14 mouse cellular contexts compared by ENCODE assay signal in the genomic region with DNA sequence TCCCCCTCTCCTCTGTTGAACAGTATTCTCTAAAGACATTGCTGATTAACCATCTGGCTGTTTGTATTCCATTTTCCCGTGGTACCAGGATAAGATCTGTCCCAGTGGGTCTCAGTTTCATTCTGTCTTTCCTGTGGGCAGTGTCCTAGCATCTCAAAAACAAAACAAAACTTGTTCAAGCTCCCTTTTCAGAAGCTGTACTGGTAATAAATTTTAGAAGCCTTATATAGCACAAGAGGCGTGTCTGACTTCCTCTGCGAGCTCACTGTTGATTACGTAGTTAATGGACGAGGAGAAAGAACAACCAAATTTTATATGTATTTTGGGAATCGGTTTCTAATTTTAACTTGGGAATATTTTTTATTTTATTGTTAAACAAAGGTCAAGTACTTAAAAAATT. TPM values are rescaled to one million over a fixed set of nuclear protein-coding genes. Genes with fewer than 3 reads are reported as not detected.
DNase-seq lines count a peak whose midpoint lies in the region; ATAC-seq and TF ChIP-seq lines count a peak whose summit lies in the region.
"Had no signal": no experiment of that assay in that cellular context is flagged by ENCODE, and none has a peak within 500 bp of the region (broad histone marks: within the 10 kb centered on the region; RNA-seq: fewer than 3 reads in every experiment).

No protein-coding gene starts in this region.

- 32% methylated on average over 6 of the region's 6 CpGs for WGBS in kidney, postnatal 0 days
- WGBS in liver, postnatal 0 days (ENCODE audit: insufficient replicate concordance): 39% methylated on average over 6 of the region's 6 CpGs

- peak overlapping the region; percentile 21; the same call in 1 of the 2 replicates for H3K4me2 ChIP-seq in kidney, postnatal 0 days (ENCODE audit: low read length)
- H3K4me2 ChIP-seq in liver, postnatal 0 days (ENCODE audit: low read depth, low read length): peak overlapping the region; percentile 58
- H3K4me2 ChIP-seq: intestine, embryonic 15.5 days had no signal

- H3K4me3 ChIP-seq in kidney, postnatal 0 days (replicated peaks; ENCODE audit: low read depth, low read length): no peak overlapping the region
- peak overlapping the region; percentile 49; the same call in 1 of the 2 replicates for H3K4me3 ChIP-seq in G1E (ENCODE audit: low read depth, low read length)
- H3K4me3 ChIP-seq in brown adipose tissue, adult 24 weeks (ENCODE audit: insufficient read depth, low read depth, low read length): no peak overlapping the region
- H3K4me3 ChIP-seq in liver, postnatal 0 days (ENCODE audit: low read depth, low read length): peak overlapping the region; percentile 13
- H3K4me3 ChIP-seq: hindbrain, embryonic 10.5 days; intestine, embryonic 15.5 days had no signal

- H3K4me1 ChIP-seq in kidney, postnatal 0 days (replicated peaks; ENCODE audit: insufficient read depth, low read length): peaks cover 7% of the 10 kb centered on the region; the same call in 1 of the 2 replicates
- H3K4me1 ChIP-seq in G1E (ENCODE audit: insufficient read depth, low read depth, low read length): peaks cover 73% of the 10 kb centered on the region
- peaks cover 17% of the 10 kb centered on the region for H3K4me1 ChIP-seq in brown adipose tissue, adult 24 weeks (ENCODE audit: control insufficient read depth, insufficient read depth, insufficient read length, low read length)
- H3K4me1 ChIP-seq in liver, postnatal 0 days (ENCODE audit: insufficient read depth): peaks cover 44% of the 10 kb centered on the region

- peak; percentile 79 for DNase-seq in kidney, postnatal 0 days (ENCODE audit: low spot score)
- no peak for DNase-seq in kidney, adult 9 months
- DNase-seq in G1E (ENCODE audit: low spot score): no peak
- DNase-seq in liver, postnatal 0 days: no peak
- DNase-seq in Muller cell, postnatal 12 days (ENCODE audit: inconsistent ontology term): no peak
- DNase-seq in left cerebral cortex, adult 18-20 months (ENCODE audit: low spot score in 2 of 2): no peak
- no peak for DNase-seq in urinary bladder, postnatal 36 days (ENCODE audit: low spot score in 2 of 2)
- DNase-seq: adrenal gland, postnatal 25 days; cerebellum, adult 2 months; lung, postnatal 10 days; right cerebral cortex, postnatal 4 days had no signal

- TF ChIP-seq CTCF in kidney, postnatal 0 days (IDR thresholded peaks at IDR 0.05; ENCODE audit: low read depth): no peak
- no peak for TF ChIP-seq CTCF in G1E (IDR thresholded peaks at IDR 0.05; ENCODE audit: low read depth, low read length)
- no peak for TF ChIP-seq CTCF in liver, postnatal 0 days (IDR thresholded peaks at IDR 0.05; ENCODE audit: low read depth)

- H3K9me3 ChIP-seq in kidney, postnatal 0 days (replicated peaks; ENCODE audit: low read length): no peaks in the 10 kb centered on the region
- H3K9me3 ChIP-seq in G1E (replicated peaks): no peaks in the 10 kb centered on the region
- no peaks in the 10 kb centered on the region for H3K9me3 ChIP-seq in liver, postnatal 0 days (ENCODE audit: low read length)
- H3K9me3 ChIP-seq: hindbrain, embryonic 10.5 days; intestine, embryonic 15.5 days had no signal

- no peak for ATAC-seq in kidney, postnatal 0 days (replicated peaks; ENCODE audit: low FRiP score, low read depth)
- ATAC-seq in G1E (ENCODE audit: extremely low read depth, insufficient number of reproducible peaks, low FRiP score, poor library complexity, severe bottlenecking): no peak
- ATAC-seq in liver, postnatal 0 days: no peak
- ATAC-seq: intestine, embryonic 15.5 days had no signal

- no peaks in the 10 kb centered on the region for H3K36me3 ChIP-seq in kidney, postnatal 0 days (ENCODE audit: insufficient read depth, low read length)
- peaks cover 32% of the 10 kb centered on the region for H3K36me3 ChIP-seq in G1E (replicated peaks)
- no peaks in the 10 kb centered on the region for H3K36me3 ChIP-seq in liver, postnatal 0 days (replicated peaks; ENCODE audit: insufficient read depth, low read length)
- H3K36me3 ChIP-seq: intestine, embryonic 15.5 days had no signal

- H3K9ac ChIP-seq in kidney, postnatal 0 days (ENCODE audit: low read depth, low read length): no peak overlapping the region
- peak overlapping the region; percentile 36; the same call in 1 of the 2 replicates for H3K9ac ChIP-seq in liver, postnatal 0 days (replicated peaks)
- H3K9ac ChIP-seq: intestine, embryonic 15.5 days had no signal

- peak overlapping the region; percentile 64; the same call in 1 of the 2 replicates for H3K27ac ChIP-seq in kidney, postnatal 0 days
- H3K27ac ChIP-seq in brown adipose tissue, adult 24 weeks (replicated peaks; ENCODE audit: low read depth, low read length): peak overlapping the region; percentile 6; the same call in 1 of the 2 replicates
- peak overlapping the region; percentile 74 for H3K27ac ChIP-seq in liver, postnatal 0 days (ENCODE audit: low read depth)
- H3K27ac ChIP-seq: hindbrain, embryonic 10.5 days had no signal

- no peak for TF ChIP-seq EP300 in liver, postnatal 0 days (IDR thresholded peaks at IDR 0.05; ENCODE audit: low read depth)

- no peaks in the 10 kb centered on the region for H3K27me3 ChIP-seq in kidney, postnatal 0 days (ENCODE audit: insufficient read depth, low read length)
- H3K27me3 ChIP-seq in G1E (ENCODE audit: insufficient read depth, low read length): no peaks in the 10 kb centered on the region
- no peaks in the 10 kb centered on the region for H3K27me3 ChIP-seq in liver, postnatal 0 days (ENCODE audit: insufficient read depth, low read length)
- H3K27me3 ChIP-seq: intestine, embryonic 15.5 days had no signal

RNA-seq across cellular contexts. Expression of gene Fam222b, which starts 31.2 kb away (rescaled TPM):
- 13.3 and 13.8 TPM in 2 replicates for polyA plus RNA-seq in kidney, postnatal 0 days (2015; fragmentation: Nextera tagmentation; extraction: Ambion mirVana)
- total RNA-seq in G1E (2014; fragmentation: Nextera tagmentation): 14.1 and 18.1 TPM in 2 replicates
- 1.5 and 1.9 TPM in 2 replicates for total RNA-seq in G1E (2017)
- 28.9 and 30.3 TPM in 2 replicates for polyA plus RNA-seq in G1E (2012)
- polyA plus RNA-seq in brown adipose tissue, adult 24 weeks (2012; ENCODE audit: insufficient read depth, insufficient read length, missing spikeins): 5.8 and 7.5 TPM in 2 replicates
- 5.9 and 7.5 TPM in 2 replicates for polyA plus RNA-seq in liver, postnatal 0 days (2015; fragmentation: Nextera tagmentation; extraction: Ambion mirVana)
- total RNA-seq in left cerebral cortex, adult 18-20 months (2021): 10 to 100 TPM; 29.5 to 30.0 TPM

RNA-seq across cellular contexts. Expression of gene Traf4, which starts 39.7 kb away (rescaled TPM):
- 79.2 and 79.6 TPM in 2 replicates for polyA plus RNA-seq in kidney, postnatal 0 days (2015; fragmentation: Nextera tagmentation; extraction: Ambion mirVana)
- total RNA-seq in G1E (2014; fragmentation: Nextera tagmentation): 26.2 and 42.8 TPM in 2 replicates
- 7.0 and 9.2 TPM in 2 replicates for total RNA-seq in G1E (2017)
- 53.0 and 74.4 TPM in 2 replicates for polyA plus RNA-seq in G1E (2012)
- 45.7 and 47.5 TPM in 2 replicates for polyA plus RNA-seq in brown adipose tissue, adult 24 weeks (2012; ENCODE audit: insufficient read depth, insufficient read length, missing spikeins)
- 15.3 and 18.9 TPM in 2 replicates for polyA plus RNA-seq in liver, postnatal 0 days (2015; fragmentation: Nextera tagmentation; extraction: Ambion mirVana)
- 1 to 10 TPM; 9.7 TPM for total RNA-seq in left cerebral cortex, adult 18-20 months (2021)

RNA-seq across cellular contexts. Expression of gene Eral1, which starts 45.5 kb away (rescaled TPM):
- polyA plus RNA-seq in kidney, postnatal 0 days (2015; fragmentation: Nextera tagmentation; extraction: Ambion mirVana): 25.0 and 26.9 TPM in 2 replicates
- 60.3 and 65.4 TPM in 2 replicates for total RNA-seq in G1E (2014; fragmentation: Nextera tagmentation)
- 35.0 and 35.7 TPM in 2 replicates for total RNA-seq in G1E (2017)
- 5.0 and 8.7 TPM in 2 replicates for polyA plus RNA-seq in G1E (2012)
- 33.8 and 38.9 TPM in 2 replicates for polyA plus RNA-seq in brown adipose tissue, adult 24 weeks (2012; ENCODE audit: insufficient read depth, insufficient read length, missing spikeins)
- 9.3 and 10.6 TPM in 2 replicates for polyA plus RNA-seq in liver, postnatal 0 days (2015; fragmentation: Nextera tagmentation; extraction: Ambion mirVana)
- 10 to 100 TPM; 18.4 to 19.0 TPM for total RNA-seq in left cerebral cortex, adult 18-20 months (2021)

RNA-seq across cellular contexts. Expression of gene Nek8, which starts 50.8 kb away (rescaled TPM):
- 18.2 and 19.9 TPM in 2 replicates for polyA plus RNA-seq in kidney, postnatal 0 days (2015; fragmentation: Nextera tagmentation; extraction: Ambion mirVana)
- total RNA-seq in G1E (2014; fragmentation: Nextera tagmentation): 7.8 and 14.8 TPM in 2 replicates
- total RNA-seq in G1E (2017): 7.8 and 9.9 TPM in 2 replicates
- polyA plus RNA-seq in G1E (2012): 7.3 and 8.5 TPM in 2 replicates
- 3.2 and 6.3 TPM in 2 replicates for polyA plus RNA-seq in brown adipose tissue, adult 24 weeks (2012; ENCODE audit: insufficient read depth, insufficient read length, missing spikeins)
- 4.9 and 5.4 TPM in 2 replicates for polyA plus RNA-seq in liver, postnatal 0 days (2015; fragmentation: Nextera tagmentation; extraction: Ambion mirVana)
- 1 to 10 TPM; 3.2 to 3.5 TPM for total RNA-seq in left cerebral cortex, adult 18-20 months (2021)

RNA-seq across cellular contexts. Expression of gene Tlcd1, which starts 50.8 kb away (rescaled TPM):
- 43.4 and 46.6 TPM in 2 replicates for polyA plus RNA-seq in kidney, postnatal 0 days (2015; fragmentation: Nextera tagmentation; extraction: Ambion mirVana)
- total RNA-seq in G1E (2014; fragmentation: Nextera tagmentation): 14.7 and 15.5 TPM in 2 replicates
- 6.7 TPM in 2 replicates for total RNA-seq in G1E (2017)
- polyA plus RNA-seq in G1E (2012): 47.8 and 59.3 TPM in 2 replicates
- polyA plus RNA-seq in brown adipose tissue, adult 24 weeks (2012; ENCODE audit: insufficient read depth, insufficient read length, missing spikeins): 77.2 and 118 TPM in 2 replicates
- polyA plus RNA-seq in liver, postnatal 0 days (2015; fragmentation: Nextera tagmentation; extraction: Ambion mirVana): 38.2 and 40.3 TPM in 2 replicates
- 10 to 100 TPM; 25.3 to 33.8 TPM for total RNA-seq in left cerebral cortex, adult 18-20 months (2021)

Comparison
In these comparisons a context has a peak if more than half of its experiments do, and no peak if none do; other contexts are left out.
1. H3K27ac ChIP-seq: peak in every context shown above with its lines; median percentile 74 in liver, postnatal 0 days; 64 in kidney, postnatal 0 days; 6 in brown adipose tissue, adult 24 weeks.
2. H3K4me3 ChIP-seq: peak in G1E (single experiment) and liver, postnatal 0 days (single experiment); none in kidney, postnatal 0 days (single experiment) and brown adipose tissue, adult 24 weeks (single experiment).